Mouse (Mus musculus) testis, adult 2 months (tissue): ENCODE results near the gene Actn3. TPM values are rescaled to one million over a fixed set of nuclear protein-coding genes. Genes with fewer than 3 reads are reported as not detected.

ENCODE experiments used
- H3K27ac ChIP-seq: fragments of 200-500 bp; 2 replicates; pipeline ENCODE4 v1.5.1; 2012; ENCODE audit warnings: low read depth, low read length; ENCODE audit not compliant: control insufficient read depth, insufficient read depth
- H3K27me3 ChIP-seq: fragments of 200-500 bp; 2 replicates; pipeline ENCODE4 v1.6.1; 2012; ENCODE audit warnings: mild to moderate bottlenecking, low read length, moderate library complexity; ENCODE audit not compliant: control insufficient read depth, insufficient read depth
- H3K36me3 ChIP-seq: fragments of 200-500 bp; 2 replicates; pipeline ENCODE4 v1.6.1; 2012; ENCODE audit warnings: mild to moderate bottlenecking, low read length; ENCODE audit not compliant: control insufficient read depth, insufficient read depth
- H3K4me1 ChIP-seq: fragments of 200-500 bp; 2 replicates; pipeline ENCODE4 v1.6.1; 2012; ENCODE audit warnings: low read length; ENCODE audit not compliant: control insufficient read depth, insufficient read depth
- H3K4me3 ChIP-seq: fragments of 200-500 bp; 2 replicates; pipeline ENCODE4 v1.5.1; 2012; ENCODE audit warnings: low read depth, mild to moderate bottlenecking, low read length, moderate library complexity, mixed read lengths; ENCODE audit not compliant: control insufficient read depth
- CTCF ChIP-seq: fragments of 200-500 bp; IDR thresholded peaks from 2 replicates; pipeline ENCODE4 v1.5.1; 2012; ENCODE audit warnings: low read depth, mild to moderate bottlenecking, inconsistent platforms, low read length, moderate library complexity; ENCODE audit not compliant: control insufficient read depth, insufficient read depth, insufficient replicate concordance
- POLR2A ChIP-seq: fragments of 200-500 bp; IDR thresholded peaks from 2 replicates; pipeline ENCODE4 v1.6.1; 2012; ENCODE audit warnings: low read depth, mild to moderate bottlenecking, inconsistent platforms, low read length, moderate library complexity; ENCODE audit not compliant: control insufficient read depth
- polyA plus RNA-seq: library from polyadenylated mRNA; depleted of rRNA; stranded (reverse); fragments of >200 nt; gene quantifications from 2 replicates; pipeline ENCODE4 v1.2.3, GENCODE M21; 2012; rRNA removed

Actn3 gene
- polyA plus RNA-seq = 8.6 and 8.9 TPM in 2 replicates

DNA sequence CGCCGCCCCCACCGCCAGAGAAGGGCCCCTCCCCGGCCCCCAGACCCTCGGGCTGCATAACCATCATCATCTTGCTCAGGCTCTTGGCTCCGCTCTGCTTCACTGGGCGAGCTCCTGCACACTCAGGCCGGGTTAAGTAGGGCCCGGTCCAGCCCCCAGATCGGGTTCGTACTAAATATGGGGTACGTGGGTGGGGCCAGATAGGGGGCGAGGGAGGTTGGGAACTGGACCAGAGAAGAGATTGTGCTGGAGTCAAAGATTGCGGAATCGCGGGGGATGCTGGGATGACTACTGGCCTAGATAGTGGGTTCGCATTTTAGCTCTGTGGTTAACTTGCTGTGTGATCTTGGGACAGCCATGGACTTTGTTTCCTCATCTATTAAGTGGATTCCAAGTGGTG, at the start of gene Actn3:
Gene Actn3, minus strand, starts transcription at position 125 of the 400 bp plus-strand sequence.
- no peaks in the 10 kb centered on the region for H3K36me3 ChIP-seq
- H3K27ac ChIP-seq = peak within 1 kb of the TSS; percentile 77
- H3K27me3 ChIP-seq = no peaks in the 10 kb centered on the region
- H3K4me3 ChIP-seq = peak within 1 kb of the TSS; percentile 99
- TF ChIP-seq POLR2A = no peak
- TF ChIP-seq CTCF = no peak
- peaks cover 10% of the 10 kb centered on the region for H3K4me1 ChIP-seq

DNA sequence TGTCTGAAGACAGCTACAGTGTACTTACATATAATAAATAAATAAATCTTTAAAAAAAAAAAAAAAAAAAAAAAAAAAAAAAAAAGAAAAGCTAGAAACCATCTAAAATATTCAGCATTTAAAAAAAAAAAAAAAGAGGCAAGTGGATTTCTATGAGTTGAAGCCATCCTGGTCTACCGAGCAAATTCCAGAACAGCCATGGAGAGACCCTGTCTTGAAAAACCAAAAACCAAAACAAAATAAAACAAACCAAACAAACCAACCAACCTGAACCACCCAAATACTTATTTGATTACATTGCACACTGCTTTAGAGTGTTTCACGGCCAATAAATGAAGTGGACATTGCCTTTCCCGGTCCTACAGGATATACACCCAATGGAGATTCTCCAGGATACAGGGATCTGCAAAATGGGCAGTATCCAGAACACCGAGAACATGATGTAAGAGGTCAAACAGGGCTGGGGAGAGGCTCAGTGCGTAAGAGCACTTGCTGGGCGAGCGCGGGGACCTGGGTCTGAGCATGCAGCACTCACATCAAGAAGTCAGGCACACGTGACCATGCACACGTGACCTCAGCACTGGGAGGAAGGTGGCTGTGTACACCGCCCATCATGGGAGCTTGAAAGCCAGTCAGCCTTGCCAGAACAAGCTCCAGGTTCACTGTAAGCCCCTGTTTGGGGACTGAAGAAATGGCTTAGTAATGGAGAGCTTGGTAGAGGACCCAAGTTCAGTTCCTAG, 47.6 kb upstream of the Actn3 start:
- H3K36me3 ChIP-seq = no peaks in the 10 kb centered on the region
- no peaks in the 10 kb centered on the region for H3K27me3 ChIP-seq
- no peak overlapping the region for H3K4me3 ChIP-seq
- H3K4me1 ChIP-seq = peaks cover 10% of the 10 kb centered on the region
- H3K27ac ChIP-seq = no peak overlapping the region
- TF ChIP-seq POLR2A (no peak), CTCF (no peak)

DNA sequence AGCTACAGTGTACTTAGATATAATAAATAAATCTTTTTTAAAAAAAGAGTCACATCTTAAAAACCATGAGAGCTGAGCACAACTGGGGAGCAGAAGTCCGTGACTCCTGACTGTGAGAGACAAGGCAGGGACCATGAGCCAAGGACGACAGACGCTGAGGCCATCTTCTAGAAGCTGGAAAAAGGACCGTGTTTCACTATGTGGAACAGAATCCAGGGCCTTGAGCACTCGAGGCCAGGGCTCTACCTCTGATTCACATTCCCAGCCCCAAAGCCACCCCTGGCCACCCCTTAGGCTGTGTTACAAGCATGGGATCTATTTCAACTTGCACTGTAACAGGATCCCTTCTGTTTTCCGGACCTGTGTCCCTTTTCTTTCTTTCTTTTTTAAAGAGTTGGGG, 41.9 kb upstream of the Actn3 start:
- Histone ChIP-seq H3K27me3 (no peaks in the 10 kb centered on the region), H3K4me3 (no peak overlapping the region), H3K27ac (no peak overlapping the region), H3K4me1 (no peaks in the 10 kb centered on the region), H3K36me3 (no peaks in the 10 kb centered on the region)
- TF ChIP-seq CTCF (no peak), POLR2A (no peak)

DNA sequence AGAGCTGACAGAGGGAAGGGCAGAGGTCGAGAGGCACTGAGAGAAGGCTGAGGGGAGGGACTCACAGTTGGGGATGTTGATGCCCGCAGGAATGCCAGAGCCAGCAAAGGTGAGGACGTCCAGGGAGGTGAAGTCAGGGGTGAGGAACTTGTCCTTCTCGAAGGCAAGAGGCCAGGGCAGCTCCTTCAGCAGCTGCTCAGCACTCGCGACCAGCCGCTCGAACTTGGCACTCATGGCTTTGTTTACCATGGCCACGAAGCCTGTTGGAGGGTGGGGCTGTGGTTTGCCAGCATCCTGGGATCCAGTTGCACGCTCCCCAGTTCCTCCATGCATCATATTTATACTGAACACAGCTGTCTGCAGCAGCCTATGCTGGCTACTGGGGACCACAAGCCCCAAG, 39.1 kb upstream of the Actn3 start:
- H3K27me3 ChIP-seq = no peaks in the 10 kb centered on the region
- H3K27ac ChIP-seq = no peak overlapping the region
- no peak for TF ChIP-seq CTCF
- TF ChIP-seq POLR2A = no peak
- H3K4me3 ChIP-seq = no peak overlapping the region
- H3K36me3 ChIP-seq = no peaks in the 10 kb centered on the region
- no peaks in the 10 kb centered on the region for H3K4me1 ChIP-seq

DNA sequence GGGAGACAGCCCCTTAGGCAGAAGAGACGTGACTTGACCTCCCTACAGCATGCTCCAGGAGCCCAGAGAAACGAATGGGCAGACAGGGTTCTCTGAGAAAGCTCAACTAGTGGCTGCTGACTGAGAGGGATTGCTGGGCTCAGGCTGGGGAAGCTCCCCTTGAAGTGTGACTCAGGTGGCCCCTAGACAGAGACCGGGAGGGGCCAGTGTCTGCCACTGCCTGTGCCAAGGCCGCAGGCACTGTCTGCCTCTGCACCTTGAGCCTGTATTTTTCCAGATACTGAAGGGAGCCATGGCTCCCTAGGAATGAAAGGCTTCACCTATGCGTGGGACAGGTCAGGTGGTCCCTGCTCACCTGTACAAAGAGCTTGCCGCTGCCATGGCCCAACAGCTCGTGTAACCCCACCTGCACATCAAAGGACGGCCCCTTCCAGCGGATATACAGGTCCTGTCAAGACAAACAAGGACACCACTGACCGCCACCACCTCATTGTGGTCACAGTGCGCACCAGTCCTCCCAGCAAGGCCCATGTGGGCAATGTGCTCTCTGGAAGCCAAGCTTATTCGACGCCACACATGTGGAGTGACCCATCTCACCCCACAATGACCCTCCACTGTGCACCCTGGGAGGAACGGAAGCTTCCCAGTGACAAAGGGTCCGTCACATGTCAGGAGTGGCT, 38.4 kb upstream of the Actn3 start:
- no peaks in the 10 kb centered on the region for H3K36me3 ChIP-seq
- H3K4me3 ChIP-seq = no peak overlapping the region
- H3K4me1 ChIP-seq = no peaks in the 10 kb centered on the region
- H3K27ac ChIP-seq = no peak overlapping the region
- TF ChIP-seq CTCF = no peak
- H3K27me3 ChIP-seq = no peaks in the 10 kb centered on the region

DNA sequence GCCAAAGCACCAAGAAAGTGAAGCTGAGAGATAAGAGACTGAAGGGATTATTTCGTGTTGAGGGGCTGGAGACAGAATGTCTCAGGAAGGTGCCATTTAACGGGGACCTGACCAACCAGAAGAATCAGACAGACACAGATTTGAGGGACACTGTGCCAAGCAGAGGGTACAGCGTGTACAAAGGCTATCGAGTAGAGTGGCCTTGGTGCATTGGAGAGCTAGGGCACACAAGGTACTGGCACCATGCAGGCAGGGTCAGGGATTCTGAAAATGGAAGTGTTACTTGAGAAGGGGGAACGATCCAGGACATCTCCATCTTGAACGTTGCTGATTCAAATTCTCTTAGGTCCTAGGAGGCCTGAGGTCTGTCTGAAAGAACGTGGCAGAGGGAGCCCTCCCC, 31.7 kb upstream of the Actn3 start:
- no peak overlapping the region for H3K4me3 ChIP-seq
- no peak for TF ChIP-seq CTCF
- no peak for TF ChIP-seq POLR2A

DNA sequence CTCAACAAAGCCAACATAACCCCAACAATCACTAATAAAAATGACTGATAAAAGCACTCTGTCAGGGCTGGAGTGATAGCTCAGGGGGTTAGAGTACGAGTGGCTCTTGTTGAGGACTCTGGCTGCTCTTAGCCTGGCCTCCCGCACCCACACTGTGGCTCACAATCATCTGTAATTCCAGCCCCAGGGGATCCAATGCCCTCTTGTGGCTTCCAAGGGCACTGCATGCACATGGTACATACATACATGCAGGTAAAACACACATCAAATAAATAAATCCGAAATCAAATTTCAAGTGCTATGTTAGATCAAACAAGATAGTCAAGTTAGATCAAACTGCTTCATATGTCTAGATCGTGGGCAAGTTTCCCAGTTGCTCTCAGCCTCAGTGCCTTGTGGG, 30.4 kb upstream of the Actn3 start:
- TF ChIP-seq CTCF (peak; percentile 40; the same call in 1 of the 2 replicates), POLR2A (no peak)
- Histone ChIP-seq H3K36me3 (peaks cover 2% of the 10 kb centered on the region), H3K27ac (no peak overlapping the region), H3K27me3 (no peaks in the 10 kb centered on the region), H3K4me1 (peaks cover 6% of the 10 kb centered on the region), H3K4me3 (no peak overlapping the region)

More for the DNA sequence above, 31.7 kb upstream of the Actn3 start:
- Histone ChIP-seq H3K27me3 (no peaks in the 10 kb centered on the region), H3K4me1 (peaks cover 6% of the 10 kb centered on the region), H3K36me3 (peaks cover 1% of the 10 kb centered on the region; the same call in 1 of the 2 replicates), H3K27ac (no peak overlapping the region; the same call in 1 of the 2 replicates)
